Mouse (Mus musculus) neural tube, embryonic 14.5 days (tissue): Measurements from ENCODE around the gene Cfap97. TPM values are rescaled to one million over a fixed set of nuclear protein-coding genes. Genes with fewer than 3 reads are reported as not detected.

Source experiments
- ATAC-seq: fragments of 200-750 bp; cut with Nextera tagmentation; 2 replicates; pipeline ENCODE4 v1.8.0; 2017; ENCODE audit warnings: low read depth, mild to moderate bottlenecking, moderate TSS enrichment, moderate library complexity
- H3K27ac ChIP-seq: fragments of 300-500 bp; sonication (generic); 2 replicates; pipeline ENCODE4 v1.5.1; 2014; ENCODE audit warnings: low read depth, mild to moderate bottlenecking, control low read depth, low read length, moderate library complexity, mixed read lengths
- H3K27me3 ChIP-seq: fragments of 300-500 bp; sonication (generic); 2 replicates; pipeline ENCODE4 v1.6.1; 2014; ENCODE audit warnings: low read length; ENCODE audit not compliant: control insufficient read depth, insufficient read depth
- H3K36me3 ChIP-seq: fragments of 300-500 bp; sonication (generic); 2 replicates; pipeline ENCODE4 v1.6.1; 2014; ENCODE audit warnings: low read length, mixed read lengths; ENCODE audit not compliant: control insufficient read depth, insufficient read depth
- H3K4me1 ChIP-seq: fragments of 300-500 bp; sonication (generic); 2 replicates; pipeline ENCODE4 v1.6.1; 2014; ENCODE audit warnings: low read length; ENCODE audit not compliant: control insufficient read depth, insufficient read depth
- H3K4me2 ChIP-seq: fragments of 300-500 bp; sonication (generic); 2 replicates; pipeline ENCODE4 v1.6.1; 2014; ENCODE audit warnings: mild to moderate bottlenecking, low read depth, low read length, control low read depth
- H3K4me3 ChIP-seq: fragments of 300-500 bp; sonication (generic); 2 replicates; pipeline ENCODE4 v1.5.1; 2014; ENCODE audit warnings: low read depth, low read length, control low read depth, mixed read lengths
- H3K9ac ChIP-seq: fragments of 300-500 bp; sonication (generic); replicated peaks from 2 replicates; pipeline ENCODE4 v1.6.1; 2014; ENCODE audit warnings: low read depth, mild to moderate bottlenecking, control low read depth, low read length, mixed read lengths
- H3K9me3 ChIP-seq: fragments of 300-500 bp; sonication (generic); 2 replicates; pipeline ENCODE4 v1.6.1; 2016; ENCODE audit warnings: low read length; ENCODE audit not compliant: control insufficient read depth
- WGBS: fragments of 180-500 bp; shearing (Covaris S2); extraction: QIAGEN DNeasy Blood & Tissue Kit; methylation state at CpG from one replicate; pipeline ENCODE4 v1.1.7; 2014; 5-methylcytosine and 5-hydroxymethylcytosine counted together
- microRNA-seq: library from miRNA; unstranded; fragments of <30 nt; microRNA quantifications from one replicate; pipeline ENCODE4, GENCODE M21; 2016
- polyA plus RNA-seq: library from polyadenylated mRNA; unstranded; fragments of >200 nt; fragmentation: Nextera tagmentation; extraction: Ambion mirVana; gene quantifications from 2 replicates; pipeline ENCODE4 v1.2.1, GENCODE M21; 2014

The Cfap97 gene
- polyA plus RNA-seq, 1 experiment from 2014 or later: 28.8 TPM

DNA sequence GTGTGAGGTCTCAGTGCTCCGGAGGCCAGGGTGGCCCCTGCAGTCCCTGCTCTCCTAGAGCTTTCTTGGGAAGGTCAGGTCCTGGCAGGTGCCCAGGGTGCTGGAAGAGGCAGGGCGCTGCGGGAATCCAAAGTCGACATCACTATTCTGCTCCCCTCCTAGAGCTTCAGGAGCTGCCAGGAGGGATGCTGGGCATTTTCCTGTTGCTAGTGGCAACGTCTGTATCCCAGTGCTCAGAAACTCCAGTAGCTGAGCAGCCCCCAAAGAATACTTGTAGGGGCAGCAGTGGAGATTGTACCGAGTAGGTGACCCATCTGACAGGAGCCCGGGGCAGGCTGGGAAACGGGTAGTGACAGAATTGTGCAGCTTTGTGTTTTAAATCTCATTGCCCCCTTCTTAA, 81.2 kb downstream of the Cfap97 start:
- ATAC-seq: no peak

DNA sequence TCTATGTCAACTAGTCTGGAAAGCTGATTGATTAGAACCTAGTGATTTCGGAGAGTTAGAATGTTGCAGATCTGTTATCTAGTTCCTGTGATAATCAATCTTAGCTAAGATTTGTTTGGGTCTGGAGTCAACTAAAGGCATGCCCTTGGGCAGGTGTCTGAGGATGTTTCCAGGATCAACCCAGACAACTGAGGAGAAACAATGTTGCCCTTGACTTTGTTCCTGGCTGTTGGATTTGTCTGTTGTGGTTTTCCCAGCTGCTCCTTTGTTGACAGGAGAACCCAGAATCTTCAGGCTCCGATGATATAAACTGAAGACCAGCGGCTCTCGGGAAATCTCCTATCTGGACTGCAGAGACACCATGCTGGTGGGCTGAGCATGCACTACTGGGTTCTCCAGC, 83.2 kb downstream of the Cfap97 start:
- H3K4me1 ChIP-seq: no peaks in the 10 kb centered on the region
- H3K27me3 ChIP-seq: no peaks in the 10 kb centered on the region

More for the DNA sequence above, 81.2 kb downstream of the Cfap97 start:
- Histone ChIP-seq H3K27me3 (no peaks in the 10 kb centered on the region), H3K4me1 (no peaks in the 10 kb centered on the region), H3K4me3 (no peak overlapping the region), H3K4me2 (no peak overlapping the region), H3K27ac (no peak overlapping the region), H3K9me3 (no peaks in the 10 kb centered on the region), H3K36me3 (no peaks in the 10 kb centered on the region), H3K9ac (no peak overlapping the region)
- WGBS: 56% methylated on average over 8 of the region's 8 CpGs

GRCm38 (mm10) chr8:46236441-46237223, 85.1 kb downstream of the Cfap97 start:
- Histone ChIP-seq H3K36me3 (no peaks in the 10 kb centered on the region), H3K4me1 (no peaks in the 10 kb centered on the region), H3K4me3 (no peak overlapping the region), H3K27ac (no peak overlapping the region), H3K9ac (no peak overlapping the region), H3K9me3 (no peaks in the 10 kb centered on the region), H3K4me2 (no peak overlapping the region), H3K27me3 (no peaks in the 10 kb centered on the region)
- ATAC-seq: no peak
- WGBS: 72% methylated on average over 7 of the region's 7 CpGs

More for the DNA sequence above, 83.2 kb downstream of the Cfap97 start:
- Histone ChIP-seq H3K9ac (no peak overlapping the region), H3K27ac (no peak overlapping the region), H3K36me3 (no peaks in the 10 kb centered on the region), H3K9me3 (no peaks in the 10 kb centered on the region), H3K4me2 (no peak overlapping the region), H3K4me3 (no peak overlapping the region)
- 89% methylated on average over 4 of the region's 4 CpGs for WGBS
- no peak for ATAC-seq

DNA sequence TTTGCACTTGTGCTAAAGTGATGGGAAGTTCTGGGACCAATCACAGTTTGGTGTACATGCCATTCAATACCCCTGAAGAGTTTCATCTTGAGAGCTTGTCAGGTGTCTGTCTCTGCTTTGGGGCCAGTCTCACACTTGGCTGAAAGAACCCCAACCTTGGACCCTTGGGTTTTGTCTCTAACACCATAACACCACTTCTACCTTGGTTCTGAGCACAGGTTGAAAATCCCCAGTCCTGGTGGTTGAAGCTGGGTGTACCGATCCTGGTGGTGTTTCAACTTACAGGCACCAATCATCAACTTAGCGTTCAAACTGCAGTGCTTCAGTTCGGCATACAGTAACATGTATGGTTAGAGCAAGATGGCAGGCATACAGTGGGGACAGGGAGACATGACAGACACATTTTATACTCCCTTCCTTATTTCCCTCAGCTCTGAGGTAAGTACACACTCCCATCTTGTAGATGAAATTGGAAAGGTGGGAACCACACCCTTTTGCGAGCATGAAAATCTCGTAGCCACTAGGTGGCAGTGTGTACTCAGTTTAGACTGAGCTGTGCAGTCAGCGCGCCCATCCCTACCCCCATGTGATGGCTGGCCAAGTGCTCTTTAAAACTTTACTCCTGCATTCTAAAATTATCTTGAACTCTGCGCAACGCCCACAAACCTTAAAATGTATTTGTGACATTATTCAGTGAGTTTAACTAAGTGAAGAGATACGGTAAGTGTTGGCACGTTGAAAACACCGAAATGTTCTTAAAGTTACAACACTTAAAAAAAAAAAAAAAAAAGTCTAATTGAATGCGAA, 90.2 kb downstream of the Cfap97 start:
- Histone ChIP-seq H3K9me3 (no peaks in the 10 kb centered on the region), H3K27me3 (no peaks in the 10 kb centered on the region), H3K4me1 (no peaks in the 10 kb centered on the region), H3K9ac (no peak overlapping the region), H3K4me2 (no peak overlapping the region), H3K4me3 (no peak overlapping the region), H3K36me3 (no peaks in the 10 kb centered on the region), H3K27ac (no peak overlapping the region)
- ATAC-seq: peak; percentile 89
- WGBS: 35% methylated on average over 13 of the region's 13 CpGs

GRCm38 (mm10) chr8:46242946-46243345, 91.4 kb downstream of the Cfap97 start:
- Histone ChIP-seq H3K4me3 (no peak overlapping the region), H3K4me1 (no peaks in the 10 kb centered on the region), H3K36me3 (no peaks in the 10 kb centered on the region), H3K27me3 (no peaks in the 10 kb centered on the region), H3K27ac (no peak overlapping the region), H3K4me2 (no peak overlapping the region), H3K9ac (no peak overlapping the region), H3K9me3 (no peaks in the 10 kb centered on the region)
- ATAC-seq: no peak
- 45% methylated on average over 7 of the region's 7 CpGs for WGBS

Small RNA genes within 50 kb of the gene (microRNA-seq; reads per million reads assigned to microRNA genes)
- not detected for gene Gm23812

Other genes with a start within 250 kb of the Cfap97 start
- 0.24 TPM in 1 of 2 replicates, not detected in the other for gene Ccdc110, start 217.2 kb upstream of the Cfap97 start, polyA plus RNA-seq
- gene 1700029J07Rik, start 176.5 kb upstream of the Cfap97 start, polyA plus RNA-seq: 5.2 and 7.0 TPM in 2 replicates
- gene Ufsp2, start 176.2 kb upstream of the Cfap97 start, polyA plus RNA-seq: 69.6 and 72.6 TPM in 2 replicates
- 0.48 and 0.82 TPM in 2 replicates for gene Lrp2bp, start 152.5 kb upstream of the Cfap97 start, polyA plus RNA-seq
- 39.5 and 41.3 TPM in 2 replicates for gene Ankrd37, start 146.1 kb upstream of the Cfap97 start, polyA plus RNA-seq
- 15.6 and 17.4 TPM in 2 replicates for gene Snx25, start 388 bp downstream of the Cfap97 start, polyA plus RNA-seq
- gene Slc25a4, start 59.5 kb downstream of the Cfap97 start, polyA plus RNA-seq: 996 and 1,036 TPM in 2 replicates
- gene Helt, start 142.9 kb downstream of the Cfap97 start, polyA plus RNA-seq: 0.24 TPM in 1 of 2 replicates, not detected in the other